Mouse (Mus musculus) large intestine, adult 2 months (tissue): ENCODE measurements at regions not wholly inside any gene's neighbourhood (a gene's known extent, or its start where the extent isn't known, plus 50 kb on each side); places are given as distances from the start of the nearest gene placed in this dataset.

Source experiments
- DNase-seq: peaks from one replicate; pipeline ENCODE4 v3.0.0-alpha.2; 2012; ENCODE audit warnings: low read depth, low spot score
- WGBS: fragments of 180-500 bp; shearing (Covaris S2); methylation state at CpG from one replicate; pipeline ENCODE4 v1.1.7; 2018; 5-methylcytosine and 5-hydroxymethylcytosine counted together

DNA sequence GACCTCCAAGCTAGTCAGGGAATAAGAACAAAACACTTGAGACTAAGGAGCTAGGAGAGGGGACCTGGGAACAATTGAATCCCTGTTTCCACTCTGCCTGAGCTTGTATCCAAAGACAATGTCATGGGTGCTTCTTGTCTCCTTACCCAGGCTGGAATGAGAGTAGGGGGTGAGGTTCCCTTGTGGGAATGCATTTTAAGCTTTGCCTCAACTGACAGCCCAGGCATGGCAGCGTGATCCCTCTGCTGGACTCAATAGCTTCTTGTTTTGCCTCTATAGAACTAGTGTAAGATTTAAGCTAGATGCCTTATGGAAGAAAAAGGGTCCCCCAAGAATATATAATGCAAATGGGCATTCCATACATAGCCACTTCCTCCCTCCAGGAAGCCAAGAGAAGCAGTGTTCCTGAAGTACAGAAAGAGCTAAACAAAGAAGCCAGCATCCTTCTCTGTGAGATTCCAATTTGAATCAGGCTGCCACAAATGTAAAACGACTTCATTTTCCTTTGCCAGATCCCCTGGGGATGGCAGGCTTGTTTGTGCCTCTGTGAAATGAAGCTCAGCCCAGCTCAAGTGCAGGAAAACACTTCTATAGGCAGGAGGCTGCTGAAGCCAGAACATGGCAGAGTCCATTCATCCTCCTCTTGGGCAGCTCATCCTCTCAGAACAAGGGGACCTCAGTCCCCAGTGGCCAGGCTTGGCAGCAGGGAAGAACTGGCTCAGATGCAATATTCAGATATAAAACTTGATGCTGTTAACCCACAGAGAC is 339.3 kb upstream of the Trib2 start:
- no peak for DNase-seq
- 43% methylated on average over 2 of the region's 2 CpGs for WGBS

DNA sequence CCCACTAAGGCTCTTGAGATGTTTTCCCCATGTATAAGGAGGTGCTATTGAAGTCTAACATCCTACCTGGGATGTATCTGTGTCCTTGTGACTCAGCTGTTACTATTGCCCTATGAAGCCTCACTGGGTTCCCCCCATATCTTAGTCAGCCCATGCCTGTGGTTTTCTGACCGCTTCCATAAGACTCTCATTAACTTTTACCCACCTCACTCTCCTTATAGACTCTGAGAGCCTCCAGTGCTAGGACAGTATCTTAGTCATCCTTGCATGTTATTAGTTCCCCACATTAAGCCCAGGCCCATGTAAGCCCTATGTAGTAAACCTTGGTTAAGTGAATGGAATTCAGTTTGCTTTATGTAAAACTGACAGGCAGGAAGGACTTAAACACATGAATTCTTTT is 337.5 kb upstream of the Trib2 start:
- 88% methylated on average over 1 of the region's 1 CpGs for WGBS
- DNase-seq = no peak

DNA sequence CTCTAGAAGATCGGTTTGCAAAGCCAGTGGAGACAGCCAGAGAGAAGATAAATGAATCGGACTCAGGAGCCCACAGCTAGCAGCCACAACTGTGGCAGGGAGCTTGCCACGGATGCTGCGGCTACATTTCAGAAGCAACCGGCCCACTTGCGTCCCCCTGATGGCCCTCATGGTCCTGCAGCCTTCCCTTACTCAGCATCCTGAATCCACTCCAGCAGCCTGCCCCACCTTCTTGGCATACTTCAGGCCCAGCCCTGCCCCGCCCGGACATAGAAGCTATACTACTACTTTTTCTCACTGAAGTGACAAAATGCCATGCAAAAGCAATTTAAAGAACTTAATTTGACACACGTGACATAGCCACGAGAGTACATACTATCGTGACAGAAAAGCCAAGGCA is 335.4 kb upstream of the Trib2 start:
- DNase-seq = no peak
- WGBS = 58% methylated on average over 11 of the region's 11 CpGs

DNA sequence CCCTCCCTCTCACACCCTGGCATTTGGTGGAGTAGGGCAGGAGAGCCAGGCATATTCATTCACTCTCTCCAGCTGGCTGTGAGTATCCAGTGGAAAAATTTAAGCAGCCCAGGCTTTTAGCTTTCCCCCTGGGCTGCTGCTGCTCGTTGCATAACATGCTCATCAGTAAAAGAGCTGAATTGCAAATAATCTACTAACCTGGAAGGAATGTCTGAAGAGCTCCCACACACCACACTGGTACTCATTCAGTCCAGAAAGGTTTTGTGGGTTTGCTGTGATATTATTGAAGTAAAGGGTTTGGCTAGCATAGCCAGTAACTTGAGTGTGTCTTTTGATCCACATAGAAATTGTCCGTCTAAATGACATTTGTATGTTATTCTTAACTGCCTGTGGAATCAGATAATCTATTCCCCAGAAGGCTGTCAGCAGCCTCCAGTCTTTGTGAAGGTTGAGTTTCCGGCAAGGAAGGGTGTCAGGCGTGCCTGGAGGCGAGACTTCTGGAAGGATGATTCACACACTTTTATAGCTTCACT is 334.5 kb upstream of the Trib2 start:
- DNase-seq = peak; percentile 14
- WGBS = 23% methylated on average over 5 of the region's 5 CpGs

DNA sequence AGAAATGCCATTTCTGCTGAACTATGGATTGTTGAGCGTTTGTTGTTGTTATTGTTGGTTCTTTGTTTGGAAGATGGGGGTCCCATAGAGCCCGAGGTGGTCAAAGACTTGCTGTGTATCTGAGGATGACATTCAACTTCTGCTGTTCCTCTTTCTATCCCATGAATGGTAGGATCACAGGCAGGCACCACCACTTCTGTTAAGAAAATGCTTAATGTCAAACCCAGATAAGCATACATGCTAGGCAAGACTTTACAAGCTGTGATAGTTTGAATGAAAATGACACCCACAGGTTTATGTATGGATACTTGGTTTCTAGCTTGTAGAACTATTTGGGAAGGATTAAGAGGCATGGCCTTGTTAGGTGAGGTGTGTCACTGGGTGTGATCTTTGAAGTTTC is 330.2 kb upstream of the Trib2 start:
- DNase-seq = no peak
- 76% methylated on average over 2 of the region's 2 CpGs for WGBS

DNA sequence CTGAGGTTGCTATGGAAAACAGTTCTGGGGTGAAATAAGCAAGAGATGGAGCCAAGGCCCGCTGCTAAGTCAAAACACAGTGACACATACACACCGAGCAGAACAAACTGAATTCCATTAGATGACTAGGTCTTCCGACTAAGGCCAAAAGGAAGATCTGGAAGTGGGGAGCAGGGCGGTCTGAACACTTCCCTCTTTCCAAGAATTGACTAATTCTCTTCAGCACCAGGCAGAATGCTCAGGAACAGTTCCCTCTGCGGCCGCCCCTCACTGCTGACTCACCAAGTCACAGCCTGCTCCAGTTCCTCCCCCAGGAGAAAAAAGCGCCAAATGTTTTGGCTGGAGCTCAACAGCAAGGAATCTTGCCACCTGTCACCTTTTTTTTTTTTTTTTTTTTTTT is 328.9 kb upstream of the Trib2 start:
- 68% methylated on average over 7 of the region's 7 CpGs for WGBS
- no peak for DNase-seq

DNA sequence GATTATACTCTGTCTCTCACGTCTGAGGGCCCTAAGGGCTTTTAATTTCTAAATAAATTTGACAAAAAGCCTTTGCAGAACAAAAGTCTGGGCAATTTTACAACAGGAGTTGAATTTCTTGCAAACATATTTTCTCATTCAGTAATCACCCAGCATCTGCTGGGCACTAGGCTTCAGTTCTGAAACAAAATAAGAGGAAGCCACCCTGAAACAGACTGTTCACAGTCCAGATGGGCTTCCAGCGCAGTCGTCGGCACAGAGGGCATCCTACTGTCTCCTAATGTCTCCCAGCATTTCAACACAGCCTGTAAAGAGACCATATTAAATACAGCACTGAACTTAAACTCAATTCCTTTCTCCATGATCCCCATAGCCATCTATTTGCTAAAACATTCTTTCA is 324.5 kb upstream of the Trib2 start:
- no peak for DNase-seq
- WGBS = 74% methylated on average over 4 of the region's 4 CpGs

DNA sequence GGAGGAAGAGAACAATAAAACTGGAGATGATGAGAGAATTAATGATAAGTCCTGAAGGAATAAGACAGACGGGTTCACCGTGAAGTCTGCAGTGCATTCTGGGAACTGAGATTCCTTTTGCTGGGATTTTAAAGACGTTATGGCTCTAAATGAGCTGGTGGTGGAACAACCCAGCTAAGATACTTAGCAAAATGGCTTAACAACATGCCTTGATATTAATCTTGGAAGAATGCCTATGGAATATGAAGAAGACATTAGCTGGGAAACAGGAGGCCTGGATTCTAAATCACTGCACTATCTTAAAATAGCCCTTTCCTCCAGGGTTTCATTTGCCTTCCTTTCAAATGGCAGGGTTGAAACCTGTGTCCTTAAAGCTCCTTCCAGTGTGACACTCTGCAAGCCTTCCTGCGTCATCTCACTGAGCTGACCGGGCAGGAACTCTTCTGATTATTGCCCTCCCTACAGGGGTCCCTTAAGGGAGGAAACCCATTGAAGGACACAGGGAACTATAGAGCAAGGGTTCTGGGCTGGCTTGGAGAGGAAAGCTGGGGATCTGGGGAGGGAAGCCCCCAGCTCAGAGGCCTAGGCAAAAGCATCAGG is 323.9 kb upstream of the Trib2 start:
- DNase-seq = no peak
- whole genome bisulfite sequencing = 69% methylated on average over 5 of the region's 5 CpGs

DNA sequence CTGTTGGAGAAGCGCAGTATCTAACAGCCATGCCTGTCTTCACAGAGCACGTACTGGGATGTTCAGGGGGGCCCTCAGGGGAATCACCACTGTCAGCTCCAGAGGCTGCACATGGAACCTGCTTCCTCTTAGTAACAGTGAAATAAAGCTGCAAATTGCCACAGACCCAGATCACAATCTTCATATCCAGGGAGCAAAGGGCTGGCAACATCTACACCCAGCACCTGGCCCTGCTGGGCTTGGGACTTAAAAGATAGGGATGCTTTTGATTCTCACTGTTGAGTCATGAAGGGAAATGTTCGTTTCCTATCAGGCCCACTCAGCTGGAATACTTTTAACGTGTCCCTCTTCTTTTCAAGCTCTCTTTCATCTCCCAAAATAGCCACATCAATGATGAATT is 322.4 kb upstream of the Trib2 start:
- 71% methylated on average over 4 of the region's 4 CpGs for WGBS
- DNase-seq = no peak

DNA sequence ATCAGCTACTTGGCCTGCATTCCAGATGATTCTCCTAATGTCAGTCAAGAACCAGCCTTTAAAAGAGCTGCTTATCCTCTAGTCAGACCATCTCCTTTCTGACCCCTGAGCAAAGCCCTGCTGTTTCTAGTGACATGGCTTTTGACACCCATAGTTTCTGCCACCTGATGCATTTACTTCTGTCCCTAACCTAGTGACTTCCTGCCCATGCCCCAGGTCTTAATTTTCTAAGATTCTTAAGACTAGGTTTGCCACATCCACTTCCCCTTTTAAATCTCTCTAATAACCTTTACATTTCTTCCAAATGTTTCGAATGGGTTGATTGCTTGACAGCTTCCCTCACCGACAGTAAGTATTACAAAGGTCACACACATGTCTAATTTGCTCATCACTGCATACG is 321.1 kb upstream of the Trib2 start:
- 87% methylated on average over 3 of the region's 3 CpGs for WGBS

DNA sequence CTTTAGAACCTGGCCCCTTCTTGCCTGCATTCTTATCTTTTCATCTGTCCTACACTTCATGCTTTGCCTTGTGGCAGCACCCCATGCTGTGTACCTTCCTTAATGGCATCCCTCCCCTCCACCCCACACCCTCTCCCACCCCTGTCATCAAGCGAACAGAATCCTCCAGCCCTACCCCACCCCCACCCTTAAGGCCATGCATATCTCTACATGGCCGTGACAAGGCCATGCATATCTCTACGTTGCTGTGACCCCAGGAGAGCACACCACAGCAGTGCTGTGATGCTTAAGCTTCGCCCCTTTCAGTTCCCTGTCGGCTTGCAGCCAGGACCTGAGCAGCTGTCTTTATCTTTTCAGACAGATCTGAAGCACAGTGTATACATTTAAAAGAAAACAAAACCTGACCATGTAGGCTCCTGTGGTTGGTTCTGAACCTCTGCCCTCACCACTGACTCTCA is 319.5 kb upstream of the Trib2 start:
- WGBS = 47% methylated on average over 5 of the region's 5 CpGs
- no peak for DNase-seq

More for the DNA sequence above, 321.1 kb upstream of the Trib2 start:
- DNase-seq = no peak

DNA sequence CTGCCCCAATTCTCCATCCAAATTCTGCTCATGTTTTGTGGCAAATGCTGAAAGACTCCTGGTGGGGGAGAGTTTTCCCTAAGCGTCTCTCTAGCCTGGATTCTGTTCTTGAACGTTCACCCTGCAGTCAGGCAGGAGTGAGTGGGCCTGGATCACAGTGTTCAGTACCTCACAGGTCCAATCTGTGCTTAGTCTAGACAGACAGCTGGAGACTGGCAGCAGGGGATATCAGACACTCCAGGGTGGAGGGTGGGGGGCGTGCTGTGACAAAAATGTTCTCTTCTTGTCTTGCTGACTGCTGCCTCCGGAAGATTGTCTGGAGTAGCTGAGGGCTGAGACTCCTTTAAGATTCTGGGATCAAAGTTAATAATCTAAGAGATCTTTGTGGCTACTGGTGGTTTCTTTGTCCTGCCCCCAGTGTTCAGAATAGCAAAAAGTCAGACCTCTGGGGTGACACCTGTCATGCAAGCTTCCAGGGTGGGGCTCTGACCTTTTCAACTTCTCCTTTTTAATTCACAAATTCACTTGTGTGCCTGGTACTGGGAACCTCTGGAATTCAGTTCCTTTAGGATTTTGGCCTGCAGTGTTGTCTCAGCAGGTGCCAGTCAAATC is 319.0 kb upstream of the Trib2 start:
- DNase-seq = no peak
- WGBS = 80% methylated on average over 4 of the region's 4 CpGs

DNA sequence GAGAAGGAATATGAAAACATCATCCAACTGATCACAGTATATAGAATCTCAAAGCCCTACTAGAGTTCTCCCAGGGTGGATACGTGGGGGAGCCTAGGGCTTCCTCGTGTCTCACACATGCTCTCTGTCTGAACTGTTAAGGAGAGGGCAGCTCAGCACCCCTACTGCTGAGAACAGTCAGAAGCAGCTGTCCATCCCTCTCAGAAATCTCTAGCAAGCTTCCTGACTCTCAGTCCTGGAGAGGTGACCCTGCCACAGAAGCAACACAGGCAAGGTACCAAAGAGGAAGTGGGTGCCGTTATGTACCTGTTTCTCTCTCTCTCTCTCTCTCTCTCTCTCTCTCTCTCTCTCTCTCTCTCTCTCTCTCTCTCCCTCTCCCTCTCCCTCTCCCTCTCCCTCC is 317.7 kb upstream of the Trib2 start:
- DNase-seq = no peak
- WGBS = 78% methylated on average over 3 of the region's 3 CpGs

DNA sequence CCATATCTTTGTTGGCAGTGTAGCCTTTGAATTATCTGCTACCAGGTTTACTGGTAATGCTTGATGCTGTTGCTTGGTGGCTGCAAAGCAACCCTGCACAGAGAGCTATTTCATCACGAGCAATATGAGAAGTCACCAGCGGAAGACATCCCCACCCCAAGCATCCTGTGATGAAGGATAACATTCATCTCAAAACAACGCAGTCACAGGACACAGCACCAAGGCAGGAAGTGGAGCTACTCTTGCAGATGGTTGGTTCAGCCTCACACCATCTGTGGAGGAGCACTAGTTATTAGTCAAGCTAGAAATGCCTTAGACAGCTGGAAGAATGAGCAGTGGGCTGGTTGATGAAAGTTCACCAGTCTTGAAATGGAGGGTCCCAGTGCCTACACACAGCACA is 316.5 kb upstream of the Trib2 start:
- no peak for DNase-seq
- WGBS = 67% methylated on average over 3 of the region's 3 CpGs

DNA sequence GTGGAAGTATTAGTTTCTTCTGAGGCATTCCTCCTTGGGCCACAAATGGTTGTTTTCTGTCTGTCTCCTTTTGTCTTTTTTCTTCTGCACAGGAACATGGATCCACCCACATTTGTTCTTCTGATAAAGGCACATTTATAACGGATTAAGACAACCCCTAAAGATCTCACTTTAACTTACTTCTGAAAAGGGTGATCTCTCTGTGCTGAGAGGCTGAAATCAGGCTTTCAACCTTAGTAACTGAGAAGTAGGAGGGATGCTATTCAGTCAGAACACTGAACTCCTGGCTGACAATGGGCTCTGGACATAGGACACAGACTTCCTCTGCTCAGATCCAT is 315.0 kb upstream of the Trib2 start:
- DNase-seq = no peak
- WGBS = 53% methylated on average over 1 of the region's 1 CpGs

DNA sequence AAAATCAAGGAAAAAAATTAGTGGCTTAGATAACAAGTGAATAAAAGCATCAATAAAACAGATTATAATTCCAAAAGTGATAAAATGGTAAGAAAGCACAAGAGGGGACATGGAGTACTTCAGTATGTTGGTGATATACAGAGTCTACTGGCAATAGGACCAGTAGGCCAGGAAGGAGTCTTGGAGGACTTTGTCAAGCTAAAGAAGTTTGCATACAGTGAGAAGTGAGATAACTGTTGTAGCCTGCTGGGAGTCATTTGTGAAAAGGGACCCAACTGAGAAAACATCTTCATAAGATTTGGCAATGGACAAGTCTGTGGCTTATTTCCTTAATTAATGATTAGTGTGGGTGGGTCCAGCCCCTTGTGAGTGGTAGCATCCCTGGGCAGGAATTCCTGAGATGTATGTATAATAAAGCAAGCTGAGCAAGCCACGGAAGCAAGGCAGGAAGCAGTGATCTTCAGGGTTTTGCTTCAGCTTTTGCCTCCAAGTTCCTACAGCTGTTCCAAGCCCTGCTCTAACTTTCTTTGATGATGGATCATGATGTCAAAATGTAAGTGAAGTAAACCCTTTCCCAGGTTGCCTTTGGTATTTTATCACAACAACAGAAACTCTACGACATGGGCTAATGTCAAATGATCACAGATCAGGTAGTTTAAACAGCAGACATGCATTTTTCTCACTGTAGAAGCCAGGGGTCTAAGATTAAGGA is 314.5 kb upstream of the Trib2 start:
- no peak for DNase-seq
- WGBS = 61% methylated on average over 2 of the region's 2 CpGs

DNA sequence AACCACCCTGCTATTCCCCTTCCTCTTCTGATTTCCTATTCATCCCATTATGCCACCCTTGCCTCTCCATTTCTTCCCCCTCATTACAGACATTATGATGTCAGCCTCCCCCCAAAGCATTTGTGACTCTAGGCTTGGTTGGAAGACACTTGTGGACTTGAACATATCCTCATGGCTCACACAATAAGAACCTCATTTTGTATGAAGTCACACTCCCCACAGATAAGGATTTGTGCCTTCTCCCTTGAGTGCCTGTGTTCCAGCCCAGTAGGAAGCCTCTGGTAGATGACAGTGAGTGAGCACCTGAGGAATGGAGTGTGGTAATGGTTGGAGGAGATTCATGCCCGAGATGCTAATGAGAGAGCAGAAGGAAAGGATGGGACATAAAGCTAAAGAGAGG is 313.9 kb upstream of the Trib2 start:
- WGBS = 47% methylated on average over 1 of the region's 1 CpGs
- no peak for DNase-seq

DNA sequence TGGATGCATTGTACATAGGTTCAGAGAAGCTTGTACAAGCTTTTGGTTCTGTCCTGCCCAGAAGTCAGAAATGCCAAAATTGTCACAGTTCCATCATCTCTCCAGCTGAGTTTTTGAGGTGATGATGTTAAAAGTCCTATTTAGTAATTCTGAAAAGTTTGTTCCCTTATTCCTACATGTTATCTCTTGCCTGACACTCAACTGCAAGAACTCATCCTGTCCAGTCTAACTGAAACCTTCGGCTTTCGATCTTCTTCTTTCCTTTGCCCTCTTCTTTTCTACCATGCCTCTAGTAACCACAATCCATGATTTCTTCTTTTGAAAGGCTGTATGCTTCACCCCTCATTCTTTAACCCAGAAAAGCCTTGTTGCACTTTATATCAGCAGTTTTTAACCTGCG is 313.2 kb upstream of the Trib2 start:
- WGBS = 98% methylated on average over 3 of the region's 3 CpGs

DNA sequence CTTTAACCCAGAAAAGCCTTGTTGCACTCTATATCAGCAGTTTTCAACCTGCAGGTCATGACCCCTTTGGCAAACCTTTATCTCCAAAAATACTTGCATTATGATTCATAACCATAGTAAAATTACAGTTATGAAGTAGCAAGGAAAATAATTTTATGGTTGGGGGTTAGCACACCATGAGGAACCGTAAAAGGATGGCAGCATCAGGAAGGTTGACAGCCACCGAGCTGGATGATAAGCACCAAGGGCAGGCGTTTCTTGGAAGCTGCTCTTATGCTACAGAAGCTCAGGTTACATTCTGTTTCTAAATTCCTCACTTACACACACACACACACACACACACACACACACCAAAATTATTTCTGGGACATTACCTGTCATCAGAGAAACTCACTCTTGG is 312.5 kb upstream of the Trib2 start:
- WGBS = 66% methylated on average over 3 of the region's 3 CpGs
- DNase-seq = no peak

More for the DNA sequence above, 313.2 kb upstream of the Trib2 start:
- no peak for DNase-seq

DNA sequence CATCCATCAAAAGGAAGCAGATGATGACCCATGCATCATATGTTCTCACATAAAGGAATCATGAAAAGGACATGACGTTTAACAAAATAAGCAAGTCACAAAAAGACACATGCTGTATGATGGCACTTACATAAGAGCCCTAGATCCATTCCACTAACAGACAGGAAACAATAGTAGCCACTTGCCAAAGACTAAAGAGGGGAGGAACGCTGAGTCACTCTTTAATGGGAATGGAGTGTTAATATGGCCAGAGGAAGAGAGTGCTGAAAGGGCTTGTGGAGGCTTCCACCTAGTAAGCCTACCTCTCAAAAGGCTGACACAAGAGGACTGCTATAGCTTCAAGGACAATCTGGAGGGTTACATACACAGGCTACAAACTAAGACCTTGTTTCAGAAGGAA is 308.2 kb upstream of the Trib2 start:
- no peak for DNase-seq
- 72% methylated on average over 2 of the region's 2 CpGs for WGBS
